Mouse (Mus musculus): ENCODE results near the gene Vwa3b. TPM values are rescaled to one million over a fixed set of nuclear protein-coding genes. Genes with fewer than 3 reads are reported as not detected.

Gene Vwa3b
- polyA plus RNA-seq, 1 experiment from 2014 or later, result 0.42 TPM

- ATAC-seq (ENCODE audit: insufficient read depth, low FRiP score, low TSS enrichment) (no peak), DNase-seq (ENCODE audit: low spot score) (no peak)
- Histone ChIP-seq H3K4me1 (ENCODE audit: control insufficient read depth, insufficient read depth, low read length) (no peaks in the 10 kb centered on the region), H3K36me3 (ENCODE audit: control insufficient read depth, insufficient read depth, low read length) (no peaks in the 10 kb centered on the region), H3K9me3 (ENCODE audit: control insufficient read depth, low read length) (no peaks in the 10 kb centered on the region), H3K4me2 (ENCODE audit: low read depth) (no peak overlapping the region), H3K27me3 (ENCODE audit: control insufficient read depth, insufficient read depth, low read length) (no peaks in the 10 kb centered on the region), H3K9ac (ENCODE audit: low read length) (no peak overlapping the region), H3K27ac (ENCODE audit: low read depth, low read length) (no peak overlapping the region), H3K4me3 (ENCODE audit: low read depth, low read length) (no peak overlapping the region)
- WGBS, result 72% methylated on average over 6 of the region's 6 CpGs
Measured at GRCm38 (mm10) chr1:37230404-37230803, 204.0 kb downstream of the Vwa3b start.

- Histone ChIP-seq H3K4me2 (ENCODE audit: low read depth) (no peak overlapping the region), H3K27me3 (ENCODE audit: control insufficient read depth, insufficient read depth, low read length) (no peaks in the 10 kb centered on the region), H3K36me3 (ENCODE audit: control insufficient read depth, insufficient read depth, low read length) (no peaks in the 10 kb centered on the region), H3K4me1 (ENCODE audit: control insufficient read depth, insufficient read depth, low read length) (no peaks in the 10 kb centered on the region), H3K4me3 (ENCODE audit: low read depth, low read length) (no peak overlapping the region), H3K27ac (ENCODE audit: low read depth, low read length) (no peak overlapping the region), H3K9ac (ENCODE audit: low read length) (no peak overlapping the region), H3K9me3 (ENCODE audit: control insufficient read depth, low read length) (no peaks in the 10 kb centered on the region)
- ATAC-seq (ENCODE audit: insufficient read depth, low FRiP score, low TSS enrichment), result no peak
- DNase-seq (ENCODE audit: low spot score), result no peak
- 63% methylated on average over 6 of the region's 6 CpGs for WGBS
Measured at GRCm38 (mm10) chr1:37231295-37231701, 204.9 kb downstream of the Vwa3b start.

Other genes with a start within 250 kb of the Vwa3b start
- gene Tmem131, start 82.9 kb upstream of the Vwa3b start, polyA plus RNA-seq (2014; fragmentation: Nextera tagmentation; extraction: Ambion mirVana), result 19.3 and 19.5 TPM in 2 replicates
- gene Cnga3, start 187.8 kb downstream of the Vwa3b start, polyA plus RNA-seq (2014; fragmentation: Nextera tagmentation; extraction: Ambion mirVana), result not detected in 2 replicates